Mouse (Mus musculus) yolk sac, embryonic 10.5 days (tissue): ENCODE results near the gene Olfr1199.

Source experiments
- DNase-seq: peaks from one replicate; pipeline ENCODE4 v3.0.0-alpha.2; 2017; ENCODE audit warnings: low spot score

Gene Olfr1199

DNA sequence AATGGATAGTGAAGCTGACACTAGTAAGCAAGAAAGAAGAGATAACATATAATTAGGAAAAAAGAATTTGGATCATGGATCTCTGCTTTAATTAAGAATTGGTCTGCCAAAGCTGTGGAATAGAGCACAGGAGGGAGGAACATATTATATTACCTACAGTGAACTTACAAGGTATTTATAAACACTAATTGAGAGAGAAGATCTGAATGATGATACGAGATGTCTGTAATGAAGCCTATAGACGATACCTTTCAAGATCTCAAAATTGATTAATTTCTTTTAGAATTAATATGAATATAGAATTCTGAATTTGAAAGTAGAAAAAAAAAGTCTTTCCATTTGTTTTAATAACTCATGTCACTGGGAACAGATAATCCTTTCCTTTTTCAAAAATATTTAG, at the start of gene Olfr1199:
TSS of gene Olfr1199 (minus strand) at position 101 of the 400 bp plus-strand sequence.
- DNase-seq: no peak

DNA sequence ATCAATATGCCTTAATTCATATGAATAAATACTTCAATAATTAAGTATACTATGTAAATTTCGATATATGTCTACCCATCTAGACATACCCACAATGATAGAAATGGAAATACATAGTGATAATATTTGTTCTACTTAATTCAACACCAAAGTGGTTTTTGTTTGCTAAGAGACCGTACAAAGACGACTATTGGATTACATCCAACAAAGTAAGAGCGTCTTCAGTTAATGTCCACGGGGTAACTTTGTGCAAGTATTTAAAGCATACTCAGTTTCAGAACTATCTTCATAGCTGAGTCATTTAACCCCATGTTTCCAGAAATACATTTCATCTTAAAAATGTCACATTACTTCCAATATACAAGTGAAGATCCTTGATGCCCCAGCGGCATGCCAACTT, 32.5 kb upstream of the Olfr1199 start, which contains the start of gene Olfr1201:
TSS of gene Olfr1201 (plus strand) at position 301 of the 400 bp plus-strand sequence.
- no peak for DNase-seq

DNA sequence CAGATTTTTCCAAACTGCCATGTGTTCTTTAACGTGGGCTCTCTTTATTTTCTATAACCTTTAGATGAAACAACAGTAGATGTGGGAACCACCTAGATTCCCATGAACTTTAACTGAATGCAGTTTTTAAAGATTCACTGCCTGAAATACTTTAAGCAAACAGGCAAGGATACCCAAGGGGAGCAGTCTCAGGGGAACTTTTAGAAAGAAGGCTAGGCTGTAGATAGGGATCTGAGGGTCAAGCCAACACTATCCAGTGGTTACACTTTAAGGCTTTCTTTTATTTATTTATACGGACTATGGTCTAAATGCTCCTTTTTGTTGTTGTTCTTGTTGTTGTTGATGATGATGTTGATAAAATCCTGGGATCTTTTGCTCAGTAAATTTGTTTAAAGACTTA, 10.1 kb upstream of the Olfr1199 start, which contains the start of gene Olfr1200:
TSS of gene Olfr1200 (minus strand) at position 101 of the 400 bp plus-strand sequence.
- DNase-seq: no peak

DNA sequence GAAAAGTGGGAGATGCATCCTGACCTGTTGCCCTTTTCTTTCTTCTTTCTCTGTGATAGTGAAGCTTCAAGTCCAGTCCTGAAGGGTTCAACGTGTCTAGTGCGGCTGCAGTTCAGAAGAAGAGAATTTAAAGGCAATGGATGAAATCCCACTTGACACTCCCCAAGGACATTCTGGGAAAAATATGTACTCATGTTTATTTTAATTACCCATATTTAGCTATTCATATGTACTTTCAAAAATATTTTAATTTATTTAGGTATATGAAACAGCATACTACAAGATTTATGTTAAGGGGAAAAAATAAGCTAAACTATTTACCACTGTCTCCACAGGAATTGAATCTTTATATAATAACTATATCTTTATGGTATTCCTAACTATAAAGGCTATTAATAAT, 9.0 kb downstream of the Olfr1199 start, which contains the start of gene Olfr1198:
TSS of gene Olfr1198 (minus strand) at position 101 of the 400 bp plus-strand sequence.
- no peak for DNase-seq

DNA sequence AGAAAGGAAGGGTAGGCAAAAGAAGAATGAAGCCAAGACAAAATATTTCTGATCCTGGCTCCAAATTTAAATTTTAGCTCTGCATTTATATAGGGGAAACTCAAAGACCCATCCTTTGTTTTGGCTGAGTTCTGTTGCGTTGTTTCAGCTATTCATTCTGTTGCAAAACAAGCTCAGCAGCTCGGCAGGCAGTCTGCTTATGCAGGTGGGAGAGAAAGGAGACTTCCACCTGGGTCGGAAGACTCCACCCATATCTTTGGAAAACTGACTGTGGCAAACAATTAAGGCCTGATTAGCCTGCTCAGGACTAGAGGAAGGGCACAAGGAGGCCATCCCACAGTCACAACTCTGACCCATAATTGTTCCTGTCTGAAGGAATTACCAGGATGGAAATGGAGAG, 16.9 kb downstream of the Olfr1199 start:
- DNase-seq: no peak

DNA sequence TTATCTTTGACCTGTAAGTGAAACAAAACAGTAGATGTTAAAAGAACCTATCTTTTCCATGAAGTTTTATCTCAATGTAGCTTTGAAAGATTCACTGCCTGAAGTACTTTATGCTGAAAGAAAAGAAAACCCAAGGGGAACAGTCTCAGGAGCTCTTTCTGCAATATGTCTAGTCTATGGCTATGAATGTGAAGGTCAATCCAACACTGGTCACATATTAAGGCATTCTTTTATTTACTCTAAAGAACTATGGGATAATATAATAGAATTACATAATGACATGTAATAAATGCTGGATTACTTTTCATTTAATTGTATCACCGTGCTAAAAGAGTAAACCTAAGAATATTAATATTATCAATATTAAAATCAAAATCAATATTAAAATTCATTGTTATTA, 28.0 kb downstream of the Olfr1199 start, which contains the start of gene Olfr1197:
TSS of gene Olfr1197 (minus strand) at position 101 of the 400 bp plus-strand sequence.
- no peak for DNase-seq

DNA sequence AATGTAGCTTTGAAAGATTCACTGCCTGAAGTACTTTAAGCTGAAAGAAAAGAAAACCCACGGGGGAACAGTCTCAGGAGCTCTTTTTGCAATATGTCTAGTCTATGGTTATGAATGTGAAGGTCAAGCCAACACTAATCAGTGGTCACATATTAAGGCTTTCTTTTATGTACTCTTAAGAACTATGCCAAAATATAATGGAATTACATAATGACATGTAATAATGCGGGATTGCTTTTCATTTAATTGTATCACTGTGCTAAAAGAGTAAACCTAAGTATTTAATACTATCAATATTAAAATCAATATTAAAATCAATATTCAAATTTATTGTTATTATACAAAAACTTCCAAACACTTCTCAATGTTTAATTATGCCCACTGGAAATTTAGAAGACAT, 55.8 kb downstream of the Olfr1199 start, which contains the start of gene Olfr1196:
TSS of gene Olfr1196 (minus strand) at position 101 of the 400 bp plus-strand sequence.
- no peak for DNase-seq
